Mouse (Mus musculus): ENCODE measurements around the gene Urad. TPM values are rescaled to one million over a fixed set of nuclear protein-coding genes. Genes with fewer than 3 reads are reported as not detected.

Gene Urad
- total RNA-seq (2021): not detected

GRCm38 (mm10) chr5:147322183-147322582 is at the start of gene Urad:
Gene Urad, minus strand, starts transcription at chr5:147322440.
- intact Hi-C loops (cut with DNase I): no loop called here
- DNase-seq (ENCODE audit: low spot score in 2 of 2): no peak

GRCm38 (mm10) chr5:147370276-147370675 is 48.0 kb upstream of the Urad start:
- no peak for DNase-seq (ENCODE audit: low spot score in 2 of 2)
- intact Hi-C loops (cut with DNase I): no loop called here

DNA sequence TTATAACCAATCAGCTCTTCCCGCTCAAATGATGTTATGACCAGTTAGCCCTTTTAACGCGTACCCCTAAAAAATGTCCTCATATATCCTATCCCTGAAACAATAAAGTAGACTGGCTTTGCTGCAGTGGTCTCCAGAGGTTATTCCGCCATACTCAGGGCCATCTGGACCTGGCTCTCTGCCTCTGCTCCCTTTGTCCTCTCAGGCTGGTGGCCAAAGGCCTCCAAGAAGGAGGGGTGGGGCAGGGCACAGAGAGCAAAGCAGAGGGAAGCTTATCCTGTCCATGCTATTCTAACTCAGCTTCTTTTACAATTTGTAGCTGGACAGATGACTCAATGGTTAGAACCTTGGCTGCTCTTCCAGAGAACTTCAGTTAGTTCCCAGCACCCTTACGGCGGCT is 46.0 kb upstream of the Urad start:
- DNase-seq (ENCODE audit: low spot score in 2 of 2): no peak
- intact Hi-C loops (cut with DNase I): no loop called here

- DNase-seq (ENCODE audit: low spot score in 2 of 2): no peak
- intact Hi-C loops (cut with DNase I): no loop called here
Measured at GRCm38 (mm10) chr5:147365995-147366765, 43.9 kb upstream of the Urad start.

GRCm38 (mm10) chr5:147363054-147363453 is 40.8 kb upstream of the Urad start:
- intact Hi-C loops (cut with DNase I): no loop called here
- peak in 1 of 2 experiments; percentile 16 for DNase-seq (ENCODE audit: low spot score in 2 of 2)

GRCm38 (mm10) chr5:147358481-147358880 is 36.2 kb upstream of the Urad start:
- intact Hi-C loops (cut with DNase I): no loop called here
- no peak for DNase-seq (ENCODE audit: low spot score in 2 of 2)

DNA sequence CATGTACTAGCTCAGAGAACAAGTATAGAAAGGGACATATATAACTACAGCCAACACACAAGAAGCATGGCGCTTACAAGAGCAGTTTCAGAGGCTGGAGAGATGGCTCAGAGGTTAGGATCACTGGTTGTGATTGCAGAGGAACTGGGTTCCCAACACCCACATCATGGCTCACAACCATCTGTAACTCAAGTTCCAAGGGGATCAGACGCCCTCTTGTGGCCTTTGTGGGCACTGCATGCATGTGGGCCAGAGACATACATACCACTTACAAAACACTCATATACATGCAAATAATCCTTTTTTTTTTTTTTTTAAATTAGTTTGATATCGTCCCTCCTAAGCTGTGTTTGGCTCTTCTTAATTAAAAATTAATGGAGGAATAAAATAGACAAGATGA is 35.3 kb upstream of the Urad start:
- no peak for DNase-seq (ENCODE audit: low spot score in 2 of 2)
- intact Hi-C loops (cut with DNase I): no loop called here

GRCm38 (mm10) chr5:147356260-147357055 is 34.2 kb upstream of the Urad start:
- DNase-seq (ENCODE audit: low spot score in 2 of 2): no peak
- intact Hi-C loops (cut with DNase I): no loop called here

DNA sequence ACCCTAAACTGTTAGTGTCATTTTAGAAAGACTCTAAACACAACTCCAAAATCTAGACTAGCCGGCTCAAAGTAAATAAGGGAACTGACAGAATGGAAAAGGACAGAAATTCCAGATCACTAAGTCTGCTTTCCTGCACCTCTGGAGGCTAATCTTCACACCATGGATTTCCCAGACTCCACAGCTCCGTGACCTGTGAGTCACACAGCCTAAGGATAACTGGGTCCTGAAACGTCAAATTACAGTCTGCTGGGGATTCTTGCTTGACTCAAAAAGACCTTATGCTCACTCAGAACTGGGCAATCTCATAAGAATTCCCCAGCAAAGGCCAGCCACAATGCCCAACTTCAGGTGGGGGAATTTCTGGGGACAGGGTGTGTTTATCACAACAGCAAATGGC is 33.5 kb upstream of the Urad start:
- intact Hi-C loops (cut with DNase I): no loop called here
- no peak for DNase-seq (ENCODE audit: low spot score in 2 of 2)

- intact Hi-C loops (cut with DNase I): no loop called here
- DNase-seq (ENCODE audit: low spot score in 2 of 2): no peak
Measured at GRCm38 (mm10) chr5:147354985-147355384, 32.7 kb upstream of the Urad start.

GRCm38 (mm10) chr5:147354161-147354780 is 32.0 kb upstream of the Urad start:
- DNase-seq (ENCODE audit: low spot score in 2 of 2): peak; percentile 44 to 86
- intact Hi-C loops (cut with DNase I): no loop called here

GRCm38 (mm10) chr5:147351931-147352330 is 29.7 kb upstream of the Urad start:
- intact Hi-C loops (cut with DNase I): no loop called here
- no peak for DNase-seq (ENCODE audit: low spot score in 2 of 2)

DNA sequence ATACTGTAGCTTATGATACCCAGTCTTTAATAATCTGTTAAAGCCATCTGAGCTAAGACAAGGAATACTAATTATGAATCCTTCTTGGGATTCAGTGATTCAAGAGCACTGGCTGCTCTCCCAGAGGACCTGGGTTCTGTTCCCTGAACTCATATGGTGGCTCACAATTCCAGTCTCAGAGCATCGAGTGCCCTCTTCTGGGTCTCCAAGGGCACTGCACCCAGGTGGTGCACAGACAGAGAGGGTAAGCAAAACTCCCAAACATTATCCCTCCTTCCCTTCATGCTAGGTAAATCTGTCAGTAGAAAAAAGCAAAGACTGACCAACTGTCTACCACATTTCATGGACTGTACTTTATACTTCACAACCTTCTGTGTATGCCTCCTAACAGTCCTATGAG is 23.7 kb upstream of the Urad start:
- intact Hi-C loops (cut with DNase I): no loop called here
- no peak for DNase-seq (ENCODE audit: low spot score in 2 of 2)

GRCm38 (mm10) chr5:147343904-147344303 is 21.7 kb upstream of the Urad start:
- intact Hi-C loops (cut with DNase I): no loop called here
- no peak for DNase-seq (ENCODE audit: low spot score in 2 of 2)

DNA sequence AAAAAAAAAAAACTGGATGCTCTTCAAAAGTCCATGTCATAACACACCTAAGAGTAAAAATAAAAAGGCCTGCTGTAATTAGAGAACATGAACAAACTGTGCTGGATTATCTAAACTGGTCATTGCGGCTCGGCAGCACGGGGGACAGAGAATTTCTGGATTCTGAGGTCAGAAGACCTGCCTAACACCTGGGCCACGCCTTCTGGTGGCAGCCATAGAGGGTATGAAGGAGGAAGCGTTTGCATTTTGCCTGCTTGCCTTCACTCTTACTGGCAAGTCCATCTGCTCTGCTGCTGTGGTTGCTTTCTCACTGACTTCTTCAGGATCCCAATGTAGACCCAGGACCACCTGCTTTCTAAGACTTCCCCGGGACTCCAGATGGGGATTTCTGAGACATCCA is 20.7 kb upstream of the Urad start:
- intact Hi-C loops (cut with DNase I): no loop called here
- DNase-seq (ENCODE audit: low spot score in 2 of 2): no peak

DNA sequence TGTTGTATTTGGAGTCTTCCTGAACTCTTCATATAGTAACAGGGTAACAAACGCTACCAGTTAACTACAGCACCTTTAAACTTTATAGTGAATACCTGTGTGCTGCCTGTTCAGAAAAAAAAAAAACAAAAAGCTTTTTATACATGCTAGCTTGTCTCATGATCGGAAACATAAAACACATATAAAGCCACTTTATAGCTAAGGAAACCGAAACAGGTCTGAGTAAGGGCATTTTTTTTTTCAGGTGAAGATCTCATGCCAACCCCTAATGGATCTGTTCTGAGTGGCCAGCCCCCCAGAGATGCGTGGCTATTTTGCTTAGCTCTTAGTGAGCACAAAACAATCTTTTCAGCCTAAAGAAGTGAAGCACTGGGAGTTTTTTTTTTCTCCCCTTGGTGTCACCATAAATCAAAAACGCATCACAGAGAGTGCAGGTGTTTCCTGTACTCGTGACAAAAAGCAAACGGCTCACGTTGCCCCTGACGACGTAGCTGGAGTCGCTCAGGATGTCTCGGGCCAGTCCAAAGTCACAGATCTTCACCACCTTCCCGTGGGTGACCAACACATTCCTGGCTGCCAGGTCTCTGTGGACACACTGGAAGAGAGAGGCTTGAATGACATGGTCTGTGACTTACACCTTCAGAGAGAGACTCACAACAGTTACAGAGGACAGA is 18.6 kb upstream of the Urad start:
- intact Hi-C loops (cut with DNase I): no loop called here
- DNase-seq (ENCODE audit: low spot score in 2 of 2): no peak

DNA sequence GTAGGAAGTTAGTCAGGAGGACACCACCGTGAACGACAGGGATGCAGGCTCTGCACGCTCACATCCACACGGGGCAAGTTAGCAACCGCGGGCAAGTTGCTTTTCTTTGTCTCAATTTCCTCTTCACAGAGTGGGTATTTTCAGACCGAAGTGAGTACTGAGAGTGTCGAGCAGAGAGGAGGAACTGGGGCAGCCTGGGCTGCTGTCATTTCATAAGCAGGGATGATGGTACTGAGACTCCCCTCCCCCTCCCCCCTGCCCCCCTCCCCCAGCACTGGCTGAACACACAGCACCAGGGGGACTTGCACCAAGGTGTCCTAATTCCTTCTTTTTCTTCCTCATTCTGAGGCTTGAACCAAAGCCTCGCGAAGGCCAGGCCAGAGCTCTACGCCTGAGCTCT is 17.3 kb upstream of the Urad start:
- intact Hi-C loops (cut with DNase I): no loop called here
- DNase-seq (ENCODE audit: low spot score in 2 of 2): no peak

GRCm38 (mm10) chr5:147338967-147339366 is 16.7 kb upstream of the Urad start:
- intact Hi-C loops (cut with DNase I): no loop called here
- no peak for DNase-seq (ENCODE audit: low spot score in 2 of 2)

GRCm38 (mm10) chr5:147332711-147333110 is 10.5 kb upstream of the Urad start:
- intact Hi-C loops (cut with DNase I): loop anchor here (5.0 kb wide), 1 partner anchor 515 kb away; no protein-coding TSS in a partner anchor
- DNase-seq (ENCODE audit: low spot score in 2 of 2): no peak

GRCm38 (mm10) chr5:147331547-147331946 is 9.3 kb upstream of the Urad start:
- DNase-seq (ENCODE audit: low spot score in 2 of 2): peak in 1 of 2 experiments; percentile 34
- intact Hi-C loops (cut with DNase I): loop anchor here (5.0 kb wide), 1 partner anchor 516 kb away; no protein-coding TSS in a partner anchor

Measured in left cerebral cortex, postnatal 25 days (tissue).